Mouse (Mus musculus) hindbrain, embryonic 14.5 days (tissue): ENCODE measurements around the gene Ppp6r3. TPM values are rescaled to one million over a fixed set of nuclear protein-coding genes. Genes with fewer than 3 reads are reported as not detected.
"Not testable (repeated sequence)": the region's sequence is repeated elsewhere in the genome, so short reads cannot be mapped to it uniquely, and the experiment has no call there.

Experiments
- ATAC-seq: fragments of 200-750 bp; cut with Nextera tagmentation; 2 replicates; pipeline ENCODE4 v1.8.0; 2017; ENCODE audit warnings: moderate number of reproducible peaks, mild to moderate bottlenecking, moderate TSS enrichment, moderate library complexity; ENCODE audit not compliant: low FRiP score
- DNase-seq: peaks from one replicate; pipeline ENCODE4 v3.0.0-alpha.2; 2015; ENCODE audit warnings: low spot score
- H3K27ac ChIP-seq: fragments of 300-500 bp; sonication (generic); 2 replicates; pipeline ENCODE4 v1.5.1; 2014; ENCODE audit warnings: mild to moderate bottlenecking, moderate library complexity
- H3K27me3 ChIP-seq: fragments of 300-500 bp; sonication (generic); 2 replicates; pipeline ENCODE4 v1.6.1; 2014; ENCODE audit warnings: mild to moderate bottlenecking, low read length, mixed read lengths; ENCODE audit not compliant: control insufficient read depth, insufficient read depth
- H3K36me3 ChIP-seq: fragments of 300-500 bp; sonication (generic); replicated peaks from 2 replicates; pipeline ENCODE4 v1.6.1; 2014; ENCODE audit not compliant: control insufficient read depth, insufficient read depth
- H3K4me1 ChIP-seq: fragments of 300-500 bp; sonication (generic); replicated peaks from 2 replicates; pipeline ENCODE4 v1.6.1; 2014; ENCODE audit warnings: antibody characterized with exemption, low read length, mixed read lengths; ENCODE audit not compliant: control insufficient read depth, insufficient read depth
- H3K4me2 ChIP-seq: fragments of 300-500 bp; sonication (generic); replicated peaks from 2 replicates; pipeline ENCODE4 v1.6.1; 2014; ENCODE audit warnings: mild to moderate bottlenecking, moderate library complexity
- H3K4me3 ChIP-seq: fragments of 300-500 bp; sonication (generic); replicated peaks from 2 replicates; pipeline ENCODE4 v1.5.1; 2014; ENCODE audit warnings: mild to moderate bottlenecking, low read length
- H3K9ac ChIP-seq: fragments of 300-500 bp; sonication (generic); 2 replicates; pipeline ENCODE4 v1.6.1; 2014
- H3K9me3 ChIP-seq: fragments of 300-500 bp; sonication (generic); 2 replicates; pipeline ENCODE4 v1.6.1; 2016; ENCODE audit warnings: low read length; ENCODE audit not compliant: control insufficient read depth
- WGBS: fragments of 180-500 bp; shearing (Covaris S2); extraction: QIAGEN DNeasy Blood & Tissue Kit; methylation state at CpG from one replicate; pipeline ENCODE4 v1.1.7; 2014; 5-methylcytosine and 5-hydroxymethylcytosine counted together
- polyA plus RNA-seq: library from polyadenylated mRNA; unstranded; fragments of >200 nt; fragmentation: Nextera tagmentation; extraction: Ambion mirVana; gene quantifications from 2 replicates; pipeline ENCODE4 v1.2.1, GENCODE M21; 2014

The Ppp6r3 gene
- polyA plus RNA-seq, 1 experiment from 2014 or later: 59.9 TPM

- no peaks in the 10 kb centered on the region for H3K27me3 ChIP-seq
- no peak overlapping the region for H3K27ac ChIP-seq
- no peaks in the 10 kb centered on the region for H3K4me1 ChIP-seq
- no peak overlapping the region for H3K4me3 ChIP-seq
- H3K36me3 ChIP-seq: 0 out of 2 replicates have a peak, but pooled peaks cover 14% of the 10 kb centered on the region
- ATAC-seq: no peak
- H3K4me2 ChIP-seq: no peak overlapping the region
- no peak for DNase-seq
- H3K9me3 ChIP-seq: no peaks in the 10 kb centered on the region
- 97% methylated on average over 6 of the region's 6 CpGs for WGBS
- no peak overlapping the region for H3K9ac ChIP-seq
These were observed 37.9 kb downstream of the Ppp6r3 start for GRCm38 (mm10) chr19:3537658-3538057.

GRCm38 (mm10) chr19:3534945-3535344 is 40.6 kb downstream of the Ppp6r3 start:
- DNase-seq (no peak), ATAC-seq (no peak)
- no peak overlapping the region for H3K4me3 ChIP-seq
- 0 out of 2 replicates have a peak, but pooled peaks cover 8% of the 10 kb centered on the region for H3K36me3 ChIP-seq
- H3K9ac ChIP-seq: no peak overlapping the region
- no peak overlapping the region for H3K27ac ChIP-seq
- no peaks in the 10 kb centered on the region for H3K9me3 ChIP-seq
- no peaks in the 10 kb centered on the region for H3K27me3 ChIP-seq
- no peak overlapping the region for H3K4me2 ChIP-seq
- no peaks in the 10 kb centered on the region for H3K4me1 ChIP-seq
- 90% methylated on average over 3 of the region's 3 CpGs for WGBS

DNA sequence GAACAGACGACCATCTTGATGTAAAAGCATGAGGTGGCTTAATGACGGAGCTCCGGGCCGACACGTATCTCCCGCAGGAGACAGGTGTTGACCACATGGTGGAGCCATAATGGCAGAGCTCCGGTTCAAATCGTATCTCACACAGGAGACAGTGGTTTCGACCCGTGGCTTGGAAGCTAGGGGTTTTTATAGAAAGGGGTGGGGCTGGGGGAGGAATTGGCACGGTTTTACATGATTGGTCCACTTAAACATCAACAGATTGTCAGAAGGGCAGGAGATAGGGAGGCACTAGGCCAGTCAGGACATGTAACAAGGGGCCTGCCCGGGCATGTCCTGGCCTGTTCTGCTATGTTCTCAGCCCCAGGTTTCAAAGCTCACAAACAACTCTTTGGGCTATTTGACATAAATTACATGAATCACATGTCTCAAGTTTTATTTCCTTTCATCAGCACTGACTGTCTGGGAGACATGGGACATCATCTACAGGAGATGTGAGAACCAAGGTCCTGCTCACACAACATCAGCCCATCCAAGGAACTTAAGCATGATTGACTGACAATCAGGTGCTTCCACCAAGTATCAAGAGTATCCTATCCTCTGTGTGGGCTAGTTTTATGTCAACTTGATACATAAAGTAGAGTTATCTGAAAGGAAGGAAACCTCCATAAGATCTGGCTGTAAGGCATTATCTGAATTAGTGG is 42.1 kb downstream of the Ppp6r3 start:
- WGBS: 89% methylated on average over 12 of the region's 12 CpGs
- not testable (repeated sequence) for H3K4me2 ChIP-seq, H3K9me3 ChIP-seq, H3K4me1 ChIP-seq, ATAC-seq, H3K4me3 ChIP-seq, H3K36me3 ChIP-seq, H3K9ac ChIP-seq, H3K27me3 ChIP-seq, H3K27ac ChIP-seq, DNase-seq

DNA sequence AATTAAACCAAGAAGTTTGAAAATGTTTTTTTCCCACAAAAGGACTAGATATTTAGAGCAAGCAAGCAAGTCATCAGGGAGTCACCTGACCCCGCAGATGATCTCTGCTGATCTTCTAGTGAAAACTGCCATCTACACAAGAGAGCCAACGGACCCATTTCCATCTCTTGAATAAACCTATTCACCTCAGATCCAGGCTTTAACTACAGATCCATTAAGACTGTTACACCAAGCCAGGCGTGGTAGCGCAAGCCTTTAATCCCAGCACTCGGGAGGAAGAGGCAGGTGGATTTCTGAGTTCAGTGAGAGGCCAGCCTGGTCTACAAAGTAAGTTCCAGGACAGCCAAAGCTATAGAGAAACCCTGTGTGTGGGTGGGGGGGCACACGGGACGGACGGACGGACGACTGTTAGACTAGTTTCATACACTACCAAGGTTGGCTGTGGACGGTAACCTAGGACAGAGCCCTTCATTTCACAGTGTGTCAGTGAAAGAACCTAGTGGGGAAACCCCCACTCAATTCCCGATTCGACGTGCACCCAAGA is 42.8 kb downstream of the Ppp6r3 start:
- no peak for ATAC-seq
- WGBS: 96% methylated on average over 14 of the region's 14 CpGs
- no peak overlapping the region for H3K27ac ChIP-seq

DNA sequence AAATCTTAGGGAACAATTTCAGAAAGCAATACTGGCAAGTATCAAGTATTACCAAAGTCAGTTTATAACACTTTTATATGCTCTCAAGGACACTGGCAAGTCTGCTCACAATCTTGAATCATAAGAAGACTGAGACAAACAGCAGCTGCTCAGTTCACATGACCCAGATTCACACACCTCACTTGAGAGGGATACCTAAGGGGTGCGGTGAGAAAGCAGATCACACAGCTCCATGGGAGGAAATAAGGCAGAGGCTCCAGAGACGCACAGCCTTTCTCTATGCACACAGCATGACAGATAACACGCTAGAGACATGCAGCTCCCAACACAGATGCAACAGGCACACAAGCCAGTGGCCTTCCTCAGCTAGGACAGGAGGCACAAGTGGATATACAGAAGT is 45.8 kb downstream of the Ppp6r3 start:
- Histone ChIP-seq H3K9me3 (no peaks in the 10 kb centered on the region), H3K27me3 (no peaks in the 10 kb centered on the region), H3K4me3 (no peak overlapping the region), H3K4me2 (no peak overlapping the region), H3K36me3 (peaks cover 19% of the 10 kb centered on the region; the same call in 1 of the 2 replicates), H3K27ac (no peak overlapping the region), H3K9ac (no peak overlapping the region), H3K4me1 (no peaks in the 10 kb centered on the region)
- DNase-seq (no peak), ATAC-seq (no peak)
- 88% methylated on average over 3 of the region's 3 CpGs for WGBS

More for the DNA sequence above, 42.8 kb downstream of the Ppp6r3 start:
- Histone ChIP-seq H3K9me3 (no peaks in the 10 kb centered on the region), H3K4me1 (no peaks in the 10 kb centered on the region), H3K36me3 (no peaks in the 10 kb centered on the region), H3K4me3 (no peak overlapping the region), H3K9ac (no peak overlapping the region), H3K4me2 (no peak overlapping the region), H3K27me3 (no peaks in the 10 kb centered on the region)
- no peak for DNase-seq

GRCm38 (mm10) chr19:3528646-3529045 is 46.9 kb downstream of the Ppp6r3 start:
- Histone ChIP-seq H3K36me3 (peaks cover 23% of the 10 kb centered on the region; the same call in 1 of the 2 replicates), H3K4me2 (no peak overlapping the region), H3K27ac (no peak overlapping the region), H3K9ac (no peak overlapping the region), H3K9me3 (no peaks in the 10 kb centered on the region), H3K4me1 (no peaks in the 10 kb centered on the region), H3K4me3 (no peak overlapping the region), H3K27me3 (no peaks in the 10 kb centered on the region)
- ATAC-seq (no peak), DNase-seq (no peak)
- WGBS: 90% methylated on average over 4 of the region's 4 CpGs

DNA sequence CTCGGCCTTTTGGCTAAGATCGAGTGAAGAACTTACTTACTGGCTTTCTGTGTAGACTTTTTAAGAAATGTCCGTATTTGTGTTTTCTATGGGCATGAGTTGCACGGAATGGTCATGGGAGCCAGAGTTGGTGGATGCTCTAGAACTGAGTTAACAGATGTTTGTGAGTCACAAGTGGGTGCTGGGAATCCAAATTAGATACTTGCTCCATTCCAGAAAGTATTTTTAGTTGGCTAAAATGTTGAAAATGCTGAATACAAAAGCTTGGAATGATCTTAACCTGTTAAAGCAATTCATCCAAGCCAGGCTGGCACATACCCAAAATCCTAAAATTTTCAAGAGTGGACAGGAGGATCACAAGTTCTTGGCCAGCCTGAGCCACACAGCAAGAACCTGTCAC is 48.0 kb downstream of the Ppp6r3 start:
- Histone ChIP-seq H3K27ac (no peak overlapping the region), H3K4me3 (no peak overlapping the region), H3K9ac (no peak overlapping the region), H3K9me3 (no peaks in the 10 kb centered on the region), H3K4me2 (no peak overlapping the region), H3K4me1 (no peaks in the 10 kb centered on the region), H3K36me3 (peaks cover 28% of the 10 kb centered on the region; the same call in 1 of the 2 replicates), H3K27me3 (no peaks in the 10 kb centered on the region)
- 99% methylated on average over 4 of the region's 4 CpGs for WGBS
- no peak for ATAC-seq
- no peak for DNase-seq

- Histone ChIP-seq H3K4me1 (no peaks in the 10 kb centered on the region), H3K4me3 (no peak overlapping the region), H3K36me3 (peaks cover 65% of the 10 kb centered on the region), H3K9ac (no peak overlapping the region), H3K27ac (no peak overlapping the region), H3K9me3 (no peaks in the 10 kb centered on the region), H3K4me2 (no peak overlapping the region), H3K27me3 (no peaks in the 10 kb centered on the region)
- DNase-seq: no peak
- ATAC-seq: no peak
- 94% methylated on average over 4 of the region's 4 CpGs for WGBS
These were observed 55.9 kb downstream of the Ppp6r3 start for GRCm38 (mm10) chr19:3519471-3520169.

GRCm38 (mm10) chr19:3497216-3497615 is 78.3 kb downstream of the Ppp6r3 start:
- no peak overlapping the region for H3K9ac ChIP-seq
- no peak overlapping the region for H3K4me3 ChIP-seq
- H3K27me3 ChIP-seq: no peaks in the 10 kb centered on the region
- no peaks in the 10 kb centered on the region for H3K9me3 ChIP-seq
- WGBS: 95% methylated on average over 3 of the region's 3 CpGs
- H3K4me1 ChIP-seq: no peaks in the 10 kb centered on the region
- no peak overlapping the region for H3K27ac ChIP-seq
- no peak overlapping the region for H3K4me2 ChIP-seq
- peaks cover 84% of the 10 kb centered on the region for H3K36me3 ChIP-seq
- ATAC-seq: no peak
- no peak for DNase-seq
